Mouse (Mus musculus) right cerebral cortex, adult 18-20 months (tissue): ENCODE data around the gene Prss47.

Source experiments
- DNase-seq: peaks from one replicate; pipeline ENCODE4 v3.0.0; 2022; ENCODE audit warnings: mixed read lengths

Gene Prss47

GRCm38 (mm10) chr13:65052660-65053059 is at the start of gene Prss47:
Gene Prss47, minus strand, starts transcription at chr13:65052760.
- no peak for DNase-seq

- DNase-seq = no peak
Observed at GRCm38 (mm10) chr13:65101232-65101631, 48.7 kb upstream of the Prss47 start.

- no peak for DNase-seq
Observed at GRCm38 (mm10) chr13:65100678-65101077, 48.1 kb upstream of the Prss47 start.

- no peak for DNase-seq
Observed at GRCm38 (mm10) chr13:65097018-65097417, 44.5 kb upstream of the Prss47 start.

GRCm38 (mm10) chr13:65095923-65096322 is 43.4 kb upstream of the Prss47 start:
- no peak for DNase-seq

- DNase-seq = no peak
Observed at GRCm38 (mm10) chr13:65069969-65070368, 17.4 kb upstream of the Prss47 start.

GRCm38 (mm10) chr13:65035057-65035456 is 17.5 kb downstream of the Prss47 start:
- DNase-seq = no peak

GRCm38 (mm10) chr13:65032758-65033157 is 19.8 kb downstream of the Prss47 start, which contains the start of gene Spata31d1c:
Gene Spata31d1c, plus strand, starts transcription at chr13:65033058.
- no peak for DNase-seq

- DNase-seq = no peak
Observed at GRCm38 (mm10) chr13:65011052-65011738, 41.4 kb downstream of the Prss47 start.

- no peak for DNase-seq
Observed at GRCm38 (mm10) chr13:65007971-65008370, 44.6 kb downstream of the Prss47 start.

GRCm38 (mm10) chr13:65006760-65007159 is 45.8 kb downstream of the Prss47 start:
- no peak for DNase-seq

GRCm38 (mm10) chr13:65005414-65005813 is 47.1 kb downstream of the Prss47 start:
- no peak for DNase-seq
